Mouse (Mus musculus) liver, embryonic 15.5 days (tissue): ENCODE measurements around the gene Tgfb1. TPM values are rescaled to one million over a fixed set of nuclear protein-coding genes. Genes with fewer than 3 reads are reported as not detected.
A peak's percentile ranks its signal among the peaks of the same experiment; 100 is the strongest.

Experiments
- ATAC-seq: fragments of 200-750 bp; cut with Nextera tagmentation; 2 replicates; pipeline ENCODE4 v1.8.0; 2017; ENCODE audit warnings: moderate number of reproducible peaks, mild to moderate bottlenecking, moderate library complexity; ENCODE audit not compliant: insufficient read depth
- H3K27ac ChIP-seq: fragments of 300-500 bp; sonication (generic); replicated peaks from 2 replicates; pipeline ENCODE4 v1.5.1; 2015; ENCODE audit warnings: mild to moderate bottlenecking, inconsistent platforms
- H3K27me3 ChIP-seq: fragments of 300-500 bp; sonication (generic); 2 replicates; pipeline ENCODE4 v1.6.1; 2015; ENCODE audit warnings: mild to moderate bottlenecking, inconsistent platforms
- H3K36me3 ChIP-seq: fragments of 300-500 bp; sonication (generic); replicated peaks from 2 replicates; pipeline ENCODE4 v1.6.1; 2015; ENCODE audit warnings: moderate library complexity, mild to moderate bottlenecking, inconsistent platforms
- H3K4me1 ChIP-seq: fragments of 300-500 bp; sonication (generic); replicated peaks from 2 replicates; pipeline ENCODE4 v1.6.1; 2015; ENCODE audit warnings: inconsistent platforms
- H3K4me2 ChIP-seq: fragments of 300-500 bp; sonication (generic); 2 replicates; pipeline ENCODE4 v1.6.1; 2015; ENCODE audit warnings: moderate library complexity, mild to moderate bottlenecking, inconsistent platforms
- H3K4me3 ChIP-seq: fragments of 300-500 bp; sonication (generic); replicated peaks from 2 replicates; pipeline ENCODE4 v1.5.1; 2015; ENCODE audit warnings: mild to moderate bottlenecking, inconsistent platforms
- H3K9ac ChIP-seq: fragments of 300-500 bp; sonication (generic); 2 replicates; pipeline ENCODE4 v1.6.1; 2015; ENCODE audit warnings: moderate library complexity, mild to moderate bottlenecking, inconsistent platforms
- H3K9me3 ChIP-seq: fragments of 300-500 bp; sonication (generic); replicated peaks from 2 replicates; pipeline ENCODE4 v1.6.1; 2016; ENCODE audit warnings: inconsistent platforms
- WGBS: fragments of 180-500 bp; shearing (Covaris S2); methylation state at CpG from one replicate; pipeline ENCODE4 v1.1.7; 2015; ENCODE audit warnings: mixed read lengths; ENCODE audit not compliant: insufficient replicate concordance; 5-methylcytosine and 5-hydroxymethylcytosine counted together
- polyA plus RNA-seq: library from polyadenylated mRNA; unstranded; fragments of >200 nt; fragmentation: Nextera tagmentation; extraction: Ambion mirVana; gene quantifications from 2 replicates; pipeline ENCODE4 v1.2.1, GENCODE M21; 2015

The Tgfb1 gene
- polyA plus RNA-seq, 1 experiment from 2014 or later = 5.0 TPM

DNA sequence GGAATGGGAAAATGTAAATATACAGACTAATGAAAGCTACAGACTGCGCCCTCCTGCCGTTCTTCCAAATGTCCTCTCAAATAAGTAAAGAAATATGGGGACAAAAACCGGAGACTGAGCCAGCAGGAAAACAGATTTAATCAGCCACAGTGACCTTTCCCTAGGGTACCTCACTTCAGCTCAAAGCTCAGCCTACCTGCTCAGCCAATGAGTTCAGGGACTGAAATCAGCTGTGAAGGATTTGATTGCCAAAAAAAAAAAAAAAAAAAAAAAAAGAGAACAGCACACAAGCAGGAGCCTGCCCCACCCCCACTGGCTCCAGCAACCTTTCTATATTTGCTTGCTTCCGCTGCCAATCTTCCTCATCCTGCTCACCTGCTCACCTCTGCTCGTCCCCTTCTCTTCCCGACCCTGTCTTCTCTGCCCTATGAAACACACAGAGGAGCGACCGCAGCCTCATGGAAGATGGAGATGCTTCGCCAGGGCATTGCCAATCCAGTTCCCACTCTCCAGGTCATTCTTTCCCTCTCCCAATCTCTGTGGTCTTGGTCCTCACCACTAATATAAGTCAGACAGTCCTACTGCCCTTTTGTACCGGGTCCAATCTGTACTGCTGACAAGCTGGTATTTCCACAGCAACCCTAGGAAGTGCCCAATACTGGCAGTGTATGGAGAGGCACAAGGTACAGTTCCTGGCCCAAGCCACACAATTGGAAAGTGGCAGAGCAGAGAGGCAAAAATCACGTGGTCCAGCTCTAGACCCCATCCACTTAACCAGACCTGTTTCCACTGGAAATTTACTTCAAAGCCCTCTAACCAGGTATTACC lies 31.0 kb upstream of the Tgfb1 start:
- no peak overlapping the region for H3K4me3 ChIP-seq
- H3K27ac ChIP-seq = 0 out of 2 replicates have a peak overlapping the region, but pooled peaks have one; percentile 33
- H3K27me3 ChIP-seq = no peaks in the 10 kb centered on the region
- peaks cover 44% of the 10 kb centered on the region for H3K4me1 ChIP-seq
- no peak overlapping the region for H3K9ac ChIP-seq
- H3K9me3 ChIP-seq = no peaks in the 10 kb centered on the region
- no peak for ATAC-seq
- no peak overlapping the region for H3K4me2 ChIP-seq
- H3K36me3 ChIP-seq = no peaks in the 10 kb centered on the region
- 61% methylated on average over 11 of the region's 11 CpGs for WGBS

DNA sequence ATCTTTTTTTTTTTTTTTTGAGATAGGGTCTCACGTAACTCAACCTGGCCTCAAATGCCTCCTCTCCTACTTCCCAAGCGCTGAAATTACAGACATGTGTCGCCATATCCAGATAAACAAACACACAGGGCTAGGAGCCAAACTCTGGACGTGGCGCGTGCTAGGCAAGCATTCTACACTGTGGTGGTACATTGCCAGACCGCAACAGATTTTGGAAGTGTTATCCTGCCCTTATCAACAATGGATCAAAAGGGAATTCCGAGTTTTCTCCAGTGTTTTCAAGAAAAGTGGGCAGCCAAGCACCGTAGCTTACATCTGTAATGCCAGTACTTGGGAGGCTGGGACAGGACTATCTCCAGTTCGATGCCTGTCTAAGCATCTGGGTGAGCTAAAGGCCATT lies 29.0 kb upstream of the Tgfb1 start:
- peaks cover 53% of the 10 kb centered on the region for H3K4me1 ChIP-seq
- ATAC-seq = no peak

DNA sequence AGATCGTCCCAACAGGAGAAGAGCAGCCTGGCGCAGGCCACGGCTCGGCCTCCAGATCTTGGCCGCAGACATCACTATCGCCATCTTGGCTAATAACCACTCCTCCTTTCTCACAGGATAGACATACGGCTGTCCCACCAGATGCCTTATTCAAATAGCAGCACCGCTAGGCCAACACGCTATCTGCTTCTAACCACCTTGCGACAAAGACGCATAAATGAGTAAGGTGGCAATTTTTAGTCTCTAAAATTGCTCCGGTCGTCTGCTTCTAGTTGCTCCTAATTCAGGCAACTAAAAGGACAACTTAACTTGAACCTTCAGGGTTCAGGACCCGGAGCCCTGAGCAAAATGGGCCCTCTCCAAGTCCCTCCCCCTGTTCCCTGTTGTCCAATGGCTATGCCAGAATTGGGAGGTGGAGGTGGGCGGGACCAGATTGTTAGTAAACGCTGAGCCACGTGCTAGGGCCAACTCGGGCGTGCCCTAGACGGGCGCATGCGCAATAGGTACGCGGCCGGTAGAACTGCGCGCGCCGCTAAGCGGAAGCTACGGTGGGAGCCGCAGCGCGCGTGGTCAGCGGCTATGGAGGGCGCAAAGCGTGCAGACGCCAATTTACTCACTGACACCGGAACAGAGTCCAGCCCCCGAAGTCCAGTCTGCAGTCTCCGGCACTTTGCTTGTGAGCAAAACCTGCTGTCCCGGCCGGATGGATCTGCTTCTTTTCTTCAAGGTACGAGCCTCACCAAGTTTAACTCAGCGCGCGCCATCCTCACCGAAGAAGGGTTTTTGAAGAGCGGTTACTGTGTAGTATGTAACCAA lies 27.9 kb upstream of the Tgfb1 start, which contains the start of the genes Bckdha and Exosc5:
Gene Bckdha, minus strand, starts transcription at position 325 of the 816 bp plus-strand sequence.
Gene Exosc5, plus strand, starts transcription at position 508 of the 816 bp plus-strand sequence.
- peak; percentile 94 for ATAC-seq
- H3K4me2 ChIP-seq = peak within 1 kb of the TSS; percentile 90
- no peaks in the 10 kb centered on the region for H3K9me3 ChIP-seq
- H3K27me3 ChIP-seq = no peaks in the 10 kb centered on the region
- WGBS = under 1% methylated on average over 50 of the region's 50 CpGs
- peak within 1 kb of the TSS; percentile 59 for H3K9ac ChIP-seq
- H3K4me3 ChIP-seq = peak within 1 kb of the TSS; percentile 77
- H3K27ac ChIP-seq = peak within 1 kb of the TSS; percentile 76
- peaks cover 6% of the 10 kb centered on the region; the same call in 1 of the 2 replicates for H3K36me3 ChIP-seq
- peaks cover 53% of the 10 kb centered on the region for H3K4me1 ChIP-seq

More for the DNA sequence above, 29.0 kb upstream of the Tgfb1 start:
- peak overlapping the region; percentile 46; the same call in 1 of the 2 replicates for H3K9ac ChIP-seq
- 27% methylated on average over 10 of the region's 10 CpGs for WGBS
- 0 out of 2 replicates have a peak, but pooled peaks cover 4% of the 10 kb centered on the region for H3K36me3 ChIP-seq
- H3K9me3 ChIP-seq = no peaks in the 10 kb centered on the region
- peak overlapping the region; percentile 76; the same call in 1 of the 2 replicates for H3K27ac ChIP-seq
- H3K4me2 ChIP-seq = peak overlapping the region; percentile 90
- H3K4me3 ChIP-seq = peak overlapping the region; percentile 77
- H3K27me3 ChIP-seq = no peaks in the 10 kb centered on the region

DNA sequence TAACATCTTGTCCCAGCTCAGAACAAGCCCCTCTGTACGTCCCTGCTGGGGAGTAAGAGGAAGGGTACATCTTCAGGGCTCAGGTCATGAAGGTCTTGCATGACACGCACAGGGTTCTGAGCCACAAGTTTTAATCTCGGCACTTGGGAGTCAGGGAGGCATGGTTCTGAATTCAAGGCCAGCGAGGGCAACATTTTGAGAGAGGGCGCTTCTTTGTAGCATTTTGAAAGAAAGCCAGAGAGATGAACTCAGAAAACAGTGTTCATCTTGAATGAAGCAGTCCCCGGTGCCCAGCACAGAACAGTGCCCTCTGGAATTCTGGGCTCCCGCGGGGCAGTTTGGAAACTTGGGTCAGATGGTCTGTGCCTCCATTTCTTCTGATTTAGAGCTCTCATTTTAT lies 20.4 kb upstream of the Tgfb1 start:
- 71% methylated on average over 8 of the region's 8 CpGs for WGBS
- Histone ChIP-seq H3K9ac (no peak overlapping the region), H3K27me3 (no peaks in the 10 kb centered on the region), H3K4me2 (no peak overlapping the region), H3K9me3 (no peaks in the 10 kb centered on the region), H3K36me3 (peaks cover 49% of the 10 kb centered on the region), H3K4me3 (no peak overlapping the region), H3K4me1 (0 out of 2 replicates have a peak, but pooled peaks cover 4% of the 10 kb centered on the region), H3K27ac (no peak overlapping the region)
- no peak for ATAC-seq

DNA sequence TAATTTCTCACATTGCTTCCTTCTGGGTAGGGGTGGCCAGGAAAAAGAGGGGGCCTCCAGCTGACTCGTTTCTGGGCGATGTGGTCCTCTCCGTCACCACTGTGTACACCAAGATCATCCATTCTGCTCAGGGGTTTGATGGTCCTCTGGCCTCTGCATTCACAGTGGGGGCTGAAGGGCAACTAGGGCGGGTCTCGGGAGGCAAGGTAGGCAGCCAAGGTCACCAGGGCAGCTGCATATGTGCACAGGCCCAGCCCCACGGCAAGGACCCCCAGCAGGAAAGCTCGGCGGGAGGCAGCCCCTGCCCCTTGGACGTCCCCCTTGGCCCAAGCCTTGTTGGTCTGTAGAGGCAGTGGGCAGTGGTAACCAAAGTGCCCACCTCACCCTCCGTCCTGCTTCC lies 17.6 kb upstream of the Tgfb1 start:
- Histone ChIP-seq H3K27ac (no peak overlapping the region), H3K36me3 (peaks cover 42% of the 10 kb centered on the region), H3K4me1 (0 out of 2 replicates have a peak, but pooled peaks cover 1% of the 10 kb centered on the region), H3K4me2 (no peak overlapping the region), H3K4me3 (no peak overlapping the region), H3K9ac (no peak overlapping the region), H3K27me3 (peaks cover 16% of the 10 kb centered on the region), H3K9me3 (no peaks in the 10 kb centered on the region)
- no peak for ATAC-seq
- 82% methylated on average over 10 of the region's 10 CpGs for WGBS

DNA sequence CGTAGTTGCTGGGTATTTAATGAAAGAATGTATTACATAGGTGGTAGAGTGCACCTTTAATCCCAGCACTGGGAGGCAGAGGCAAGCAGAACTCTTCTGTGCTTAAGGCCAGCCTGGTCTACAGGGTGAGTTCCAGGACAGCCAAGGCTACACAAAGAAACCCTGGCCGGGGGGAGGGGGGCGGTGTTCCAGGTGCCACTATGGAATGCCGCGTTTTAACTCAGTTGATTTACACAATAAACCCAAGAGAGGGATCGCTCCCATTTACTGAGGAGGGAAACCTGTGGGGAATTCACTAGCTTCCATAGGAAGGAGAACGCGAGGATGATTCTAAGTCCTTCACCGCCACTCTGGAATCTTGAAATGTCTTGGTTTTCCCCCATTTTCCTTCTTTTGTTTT lies 17.2 kb upstream of the Tgfb1 start:
- no peak for ATAC-seq
- H3K4me2 ChIP-seq = no peak overlapping the region
- no peak overlapping the region for H3K4me3 ChIP-seq
- H3K4me1 ChIP-seq = peaks cover 6% of the 10 kb centered on the region
- no peaks in the 10 kb centered on the region for H3K9me3 ChIP-seq
- H3K36me3 ChIP-seq = peaks cover 37% of the 10 kb centered on the region
- 79% methylated on average over 9 of the region's 9 CpGs for WGBS
- H3K27me3 ChIP-seq = peaks cover 20% of the 10 kb centered on the region
- no peak overlapping the region for H3K9ac ChIP-seq
- no peak overlapping the region for H3K27ac ChIP-seq

DNA sequence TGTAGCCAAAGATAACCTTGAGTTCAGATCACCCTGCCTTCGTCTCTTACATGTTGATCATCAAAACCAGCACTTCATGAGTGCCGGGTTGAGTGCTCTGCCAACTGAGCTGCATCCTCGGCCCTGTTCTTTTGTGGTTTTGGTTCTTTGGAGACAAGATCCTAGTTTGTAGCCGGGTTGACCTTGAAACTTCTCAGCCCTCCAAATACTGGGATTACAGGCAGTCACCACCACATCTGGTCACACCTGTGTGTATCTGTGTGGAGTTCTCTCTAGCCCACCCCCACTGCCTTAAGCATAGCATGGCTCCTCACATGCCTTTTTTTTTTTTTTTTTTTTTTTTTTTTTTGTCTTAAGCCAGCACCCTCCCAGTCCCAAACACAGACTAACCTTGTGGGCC lies 16.7 kb upstream of the Tgfb1 start:
- ATAC-seq = no peak
- Histone ChIP-seq H3K4me3 (no peak overlapping the region), H3K4me1 (peaks cover 11% of the 10 kb centered on the region), H3K4me2 (no peak overlapping the region), H3K27me3 (peaks cover 25% of the 10 kb centered on the region), H3K9ac (no peak overlapping the region), H3K36me3 (peaks cover 32% of the 10 kb centered on the region), H3K9me3 (no peaks in the 10 kb centered on the region), H3K27ac (no peak overlapping the region)
- 61% methylated on average over 4 of the region's 4 CpGs for WGBS

DNA sequence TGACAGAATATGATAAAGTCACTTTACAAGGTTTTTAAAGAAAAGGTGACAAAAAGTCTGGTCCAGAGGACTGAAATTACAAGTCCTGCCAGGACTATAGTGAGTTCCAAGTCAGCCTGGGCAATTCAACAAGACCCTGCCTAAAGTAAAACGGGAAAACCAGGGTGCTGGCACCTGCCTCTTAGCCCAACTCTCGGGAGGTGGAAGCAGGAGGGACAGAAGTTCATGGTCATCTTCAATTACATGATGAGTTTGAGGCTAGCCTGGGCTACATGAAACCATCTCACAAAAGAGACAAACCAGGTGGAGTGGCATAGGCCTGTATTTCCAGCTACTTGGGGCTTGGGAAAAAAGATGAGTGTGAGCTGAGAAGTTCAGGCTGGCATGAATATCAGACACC lies 15.1 kb upstream of the Tgfb1 start:
- ATAC-seq = no peak
- H3K4me2 ChIP-seq = no peak overlapping the region
- H3K9ac ChIP-seq = no peak overlapping the region
- no peak overlapping the region for H3K27ac ChIP-seq
- no peaks in the 10 kb centered on the region for H3K9me3 ChIP-seq
- H3K4me1 ChIP-seq = peaks cover 14% of the 10 kb centered on the region
- WGBS = 65% methylated on average over 2 of the region's 2 CpGs
- H3K4me3 ChIP-seq = no peak overlapping the region
- peaks cover 41% of the 10 kb centered on the region for H3K27me3 ChIP-seq
- H3K36me3 ChIP-seq = peaks cover 18% of the 10 kb centered on the region

DNA sequence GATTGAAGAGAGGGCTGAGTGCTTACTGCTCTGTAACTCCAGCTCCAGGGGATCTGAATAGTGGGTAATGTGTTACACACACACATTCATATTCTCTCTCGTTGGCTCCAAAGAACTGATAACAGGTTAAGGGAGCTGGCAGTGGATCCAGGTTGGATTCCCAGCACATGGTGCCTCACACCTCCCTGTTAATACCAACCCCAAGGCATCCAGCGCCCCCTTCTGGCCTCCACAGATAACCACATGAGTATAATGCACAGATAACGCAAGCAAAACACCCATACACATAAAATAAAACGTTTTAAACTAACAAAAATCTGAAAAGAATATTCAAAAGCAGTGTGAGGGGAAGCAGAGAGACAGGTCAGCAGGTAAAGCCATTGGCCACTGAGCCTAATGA lies 14.4 kb upstream of the Tgfb1 start:
- Histone ChIP-seq H3K27ac (no peak overlapping the region), H3K9me3 (no peaks in the 10 kb centered on the region), H3K9ac (no peak overlapping the region), H3K4me2 (no peak overlapping the region), H3K27me3 (peaks cover 41% of the 10 kb centered on the region), H3K36me3 (peaks cover 14% of the 10 kb centered on the region), H3K4me1 (peaks cover 14% of the 10 kb centered on the region), H3K4me3 (no peak overlapping the region)
- WGBS = 44% methylated on average over 4 of the region's 4 CpGs
- no peak for ATAC-seq

DNA sequence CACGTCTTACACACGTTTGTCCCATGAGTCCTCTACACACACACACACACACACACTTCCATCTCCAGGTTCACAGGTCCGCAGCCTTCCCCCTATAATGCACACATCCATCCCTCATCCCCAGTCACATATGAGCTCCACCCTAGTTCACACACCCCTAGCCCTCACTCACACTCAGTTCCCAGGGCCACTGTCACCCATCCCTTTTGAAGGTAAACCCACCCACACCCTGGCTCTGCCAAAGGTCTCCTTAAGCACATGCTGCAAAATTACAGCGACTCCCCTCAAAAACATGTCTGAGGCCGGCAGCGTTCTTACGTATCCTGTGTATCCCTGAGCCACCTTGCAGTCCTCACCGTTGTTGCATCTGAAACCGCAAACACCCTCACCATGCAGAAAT lies 12.5 kb upstream of the Tgfb1 start:
- H3K4me2 ChIP-seq = peak overlapping the region; percentile 66
- H3K27ac ChIP-seq = no peak overlapping the region
- H3K36me3 ChIP-seq = no peaks in the 10 kb centered on the region
- no peaks in the 10 kb centered on the region for H3K9me3 ChIP-seq
- H3K4me1 ChIP-seq = peaks cover 21% of the 10 kb centered on the region
- no peak overlapping the region for H3K9ac ChIP-seq
- 15% methylated on average over 9 of the region's 9 CpGs for WGBS
- ATAC-seq = no peak
- peak overlapping the region; percentile 39 for H3K4me3 ChIP-seq
- peaks cover 41% of the 10 kb centered on the region for H3K27me3 ChIP-seq
